Mouse (Mus musculus) cortical plate, adult 2 months (tissue): Measurements from ENCODE around the gene Ranbp1.

ENCODE experiments used
- CTCF ChIP-seq: fragments of 200-500 bp; IDR thresholded peaks from 2 replicates; pipeline ENCODE4 v1.5.1; 2011; ENCODE audit warnings: mild to moderate bottlenecking, control low read depth, low read length; ENCODE audit not compliant: insufficient read depth; ENCODE audit errors: extremely low read depth
- POLR2A ChIP-seq: fragments of 200-500 bp; IDR thresholded peaks from 2 replicates; pipeline ENCODE4 v1.6.1; 2011; ENCODE audit warnings: mild to moderate bottlenecking, low read length, control low read depth; ENCODE audit not compliant: insufficient read depth; ENCODE audit errors: extremely low read depth

DNA sequence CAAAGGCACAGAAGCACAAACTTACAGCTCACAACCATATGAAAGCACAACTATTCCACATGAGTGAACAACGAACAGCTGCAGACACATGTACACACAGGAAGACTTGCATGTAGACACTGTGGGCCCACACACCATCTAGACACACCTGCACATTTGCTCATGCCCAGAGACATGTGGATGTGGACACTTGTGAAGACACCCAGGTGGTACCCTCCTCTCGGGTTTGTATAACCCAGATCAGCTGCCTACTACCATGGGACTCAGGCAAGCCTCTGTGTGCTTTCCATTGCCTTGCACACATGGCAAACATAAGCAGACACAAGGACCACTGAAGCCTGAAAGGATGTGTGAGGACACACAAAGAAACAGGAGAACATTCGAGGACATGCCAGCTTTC lies 17.5 kb downstream of the Ranbp1 start:
- no peak for TF ChIP-seq CTCF
- no peak for TF ChIP-seq POLR2A
